Mouse (Mus musculus): ENCODE results near the gene Rfx3.

Rfx3 gene

DNA sequence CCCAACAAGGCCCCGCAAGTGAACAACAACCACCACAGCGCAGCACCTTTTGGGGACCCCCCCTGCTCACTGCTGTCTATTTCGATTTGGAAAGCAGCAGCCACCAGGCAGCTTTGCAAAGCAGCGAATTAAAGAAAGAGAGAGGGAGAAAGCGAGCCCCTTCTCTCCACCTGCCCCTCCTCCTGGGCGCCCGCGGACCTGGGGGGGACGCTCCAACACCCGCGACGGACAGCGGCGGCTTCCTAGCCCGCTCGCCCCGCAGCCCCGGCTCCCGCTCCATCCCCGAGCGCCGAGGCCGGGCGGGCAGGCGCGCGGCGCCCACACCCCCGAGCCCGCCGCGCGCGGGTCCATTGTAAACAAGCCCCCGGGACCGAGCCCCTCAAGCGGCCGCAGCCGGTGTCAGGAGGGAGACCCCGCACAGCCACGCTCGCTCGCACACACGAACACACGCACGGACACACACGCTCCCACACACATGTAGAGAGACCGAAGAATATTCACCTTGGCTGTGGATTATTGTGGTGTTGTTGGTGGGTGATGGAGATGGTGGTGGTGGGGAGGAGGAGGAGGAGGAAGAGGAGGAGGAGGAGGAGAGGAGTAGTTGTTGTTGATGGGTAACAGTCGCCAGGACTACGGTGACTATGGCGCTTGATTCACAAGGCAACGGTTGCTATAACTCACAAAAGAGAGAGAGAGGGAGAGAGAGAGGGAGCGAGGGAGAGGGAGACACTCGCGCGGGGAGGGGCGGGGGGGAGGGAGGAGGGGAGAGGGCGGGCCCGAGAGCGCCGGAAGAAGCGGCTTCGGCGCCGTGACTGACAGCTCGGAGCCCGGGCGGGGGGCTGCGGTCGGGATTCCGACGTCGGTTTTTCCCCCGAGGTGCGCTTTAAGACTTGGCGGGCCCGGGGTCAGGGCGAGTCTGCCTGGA, at the start of gene Rfx3:
Gene Rfx3 (minus strand): TSS at position 696 of the 925 bp plus-strand sequence.
- no peak for DNase-seq (ENCODE audit: extremely low read depth, low read depth, low spot score)

DNA sequence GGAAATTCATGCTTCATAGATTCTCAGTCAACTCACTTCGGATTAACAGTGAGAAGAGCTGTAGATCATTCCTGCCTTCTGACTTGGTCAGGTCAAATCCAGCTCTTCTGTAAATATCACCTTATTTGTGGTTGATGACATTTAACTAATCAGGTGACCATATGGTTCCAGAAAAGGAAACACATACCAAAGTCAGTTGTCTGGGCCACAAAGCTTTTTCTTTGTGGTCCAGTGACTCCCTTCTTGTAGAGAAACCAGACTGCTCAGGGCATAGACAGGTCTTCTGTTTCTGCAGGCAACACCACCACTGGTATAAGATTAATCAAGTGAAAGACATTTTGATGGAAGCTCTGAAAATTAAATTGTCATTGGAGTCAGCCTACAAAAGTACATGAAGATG, 41.1 kb upstream of the Rfx3 start:
- DNase-seq (ENCODE audit: extremely low read depth, low read depth, low spot score) = no peak

DNA sequence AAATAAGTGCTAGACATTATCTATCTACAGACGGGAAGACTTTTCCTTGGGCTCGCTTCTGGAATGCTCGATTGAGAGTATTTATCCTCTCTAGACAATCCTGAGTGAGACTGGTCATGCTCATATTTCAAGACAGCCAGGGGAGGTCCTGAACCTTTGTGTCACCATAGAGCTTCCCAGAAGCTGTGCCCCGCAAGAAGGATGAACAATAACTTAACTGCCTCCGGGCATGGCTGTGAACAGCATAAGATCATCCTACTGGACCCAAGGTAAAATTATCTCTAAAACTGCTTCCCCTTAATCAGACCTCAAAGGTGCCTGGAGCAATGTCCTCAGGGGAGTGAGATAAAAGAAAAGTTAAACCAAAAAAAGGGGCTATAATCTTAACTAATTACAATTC, 40.6 kb upstream of the Rfx3 start:
- no peak for DNase-seq (ENCODE audit: extremely low read depth, low read depth, low spot score)

DNA sequence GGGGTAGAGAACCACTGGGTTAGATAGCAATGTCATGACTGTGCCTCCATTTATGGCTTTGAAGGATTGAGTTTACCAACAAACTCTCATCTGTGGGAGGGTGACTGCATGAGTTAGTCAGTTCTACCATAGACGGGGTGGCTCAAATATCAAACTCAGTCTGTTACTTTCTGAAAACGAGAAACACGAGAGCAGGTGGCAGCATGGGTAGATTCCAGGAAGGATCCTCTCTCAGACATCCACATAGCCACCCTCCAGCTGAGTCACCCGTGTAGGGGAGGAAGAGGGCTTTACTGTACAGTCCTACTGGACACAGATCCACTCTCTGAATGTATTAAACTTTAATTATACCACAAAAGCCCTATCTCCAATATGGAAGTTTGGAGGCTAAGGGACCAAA, 38.3 kb upstream of the Rfx3 start:
- DNase-seq (ENCODE audit: extremely low read depth, low read depth, low spot score) = no peak

DNA sequence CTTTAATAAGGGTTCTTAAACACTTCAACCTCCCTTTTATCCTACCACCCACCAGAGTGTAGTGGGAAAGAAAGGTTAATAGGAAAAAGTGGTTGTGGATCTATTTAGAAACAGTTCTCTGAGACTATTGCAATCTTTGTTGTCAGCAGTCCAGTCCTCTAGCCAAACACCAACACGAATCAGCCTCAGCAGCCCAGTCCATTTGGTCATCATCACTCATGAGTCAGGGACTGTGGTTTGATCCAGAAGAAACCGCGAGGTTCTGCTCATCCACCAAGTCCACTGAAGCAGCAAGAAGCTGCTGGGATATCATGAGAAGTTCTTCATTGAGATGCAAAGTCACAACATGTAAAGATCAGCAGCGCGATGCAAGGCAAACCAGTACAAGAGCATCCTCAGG, 35.8 kb upstream of the Rfx3 start:
- no peak for DNase-seq (ENCODE audit: extremely low read depth, low read depth, low spot score)

DNA sequence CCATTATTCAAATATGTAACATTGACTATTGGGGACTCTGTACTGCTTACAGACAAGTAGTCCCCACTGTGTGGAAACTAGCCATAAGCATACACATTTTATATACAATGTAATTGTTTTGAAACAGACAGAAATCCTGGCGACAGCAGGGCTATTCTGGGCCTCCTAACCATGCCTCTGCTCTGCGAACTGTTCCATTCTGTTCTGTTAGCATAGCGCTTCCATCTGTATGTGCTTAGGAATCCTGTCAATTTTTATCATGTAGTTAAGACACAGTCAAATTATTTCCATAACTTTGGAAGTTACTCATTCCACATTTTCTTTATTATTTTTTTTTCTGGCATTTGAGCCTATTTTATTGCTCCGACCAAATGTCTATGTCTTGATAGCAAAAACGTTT, 34.0 kb upstream of the Rfx3 start:
- no peak for DNase-seq (ENCODE audit: extremely low read depth, low read depth, low spot score)

DNA sequence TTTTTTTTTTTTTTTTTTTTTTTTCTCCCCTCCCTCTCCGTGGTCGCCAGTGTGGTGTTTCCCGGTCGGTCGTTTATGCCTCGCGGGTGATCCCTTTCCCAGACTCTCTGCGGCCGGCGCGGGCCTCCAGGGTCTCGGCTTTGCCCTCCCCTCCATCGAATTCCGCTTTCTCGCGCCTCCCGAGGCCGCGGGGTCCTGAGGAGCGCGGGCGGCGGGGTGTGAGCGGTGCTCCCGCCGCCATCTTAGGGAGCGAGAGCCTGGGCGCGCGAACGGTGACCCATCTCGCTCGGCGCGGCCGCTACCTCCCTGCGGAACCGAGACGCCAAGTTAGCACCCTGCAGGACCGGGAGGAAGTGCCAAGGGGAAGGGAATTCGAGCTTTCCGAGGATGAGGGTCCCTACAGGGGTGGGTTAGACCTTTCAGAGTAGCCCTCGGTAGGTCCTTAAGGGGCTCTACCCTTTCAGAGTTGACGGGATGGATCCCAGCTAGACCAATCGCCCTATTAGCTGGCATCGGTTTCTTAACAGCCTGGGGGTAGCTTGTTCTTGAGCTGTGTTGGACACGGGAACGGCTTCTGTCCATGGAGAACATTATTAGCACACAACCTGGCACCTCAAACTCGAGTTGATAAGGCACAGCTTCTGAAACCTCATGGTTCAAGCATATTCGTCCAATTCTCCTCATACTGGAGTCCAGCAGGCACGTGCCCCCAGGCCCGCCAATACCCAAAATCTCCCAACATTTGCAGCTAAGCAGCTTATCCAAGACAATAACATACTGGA, 943 bp upstream of the Rfx3 start:
- DNase-seq (ENCODE audit: extremely low read depth, low read depth, low spot score) = no peak

DNA sequence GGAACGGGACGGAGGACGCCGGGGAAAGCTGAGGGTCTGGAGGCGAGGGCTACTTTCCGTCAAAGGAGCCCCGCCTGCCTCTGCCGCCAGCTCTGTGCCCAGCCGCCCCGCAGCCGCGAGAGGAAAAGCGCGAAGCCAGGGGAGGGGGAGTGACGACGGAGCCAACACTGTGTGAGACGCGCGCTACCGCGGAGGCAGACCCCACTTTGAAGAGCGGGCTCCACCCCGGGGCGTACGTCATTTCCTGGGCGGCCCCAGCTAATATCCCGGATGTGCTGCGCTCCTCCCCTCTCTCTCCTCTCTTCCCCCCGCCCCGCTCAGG, 391 bp upstream of the Rfx3 start:
- DNase-seq (ENCODE audit: extremely low read depth, low read depth, low spot score) = no peak

DNA sequence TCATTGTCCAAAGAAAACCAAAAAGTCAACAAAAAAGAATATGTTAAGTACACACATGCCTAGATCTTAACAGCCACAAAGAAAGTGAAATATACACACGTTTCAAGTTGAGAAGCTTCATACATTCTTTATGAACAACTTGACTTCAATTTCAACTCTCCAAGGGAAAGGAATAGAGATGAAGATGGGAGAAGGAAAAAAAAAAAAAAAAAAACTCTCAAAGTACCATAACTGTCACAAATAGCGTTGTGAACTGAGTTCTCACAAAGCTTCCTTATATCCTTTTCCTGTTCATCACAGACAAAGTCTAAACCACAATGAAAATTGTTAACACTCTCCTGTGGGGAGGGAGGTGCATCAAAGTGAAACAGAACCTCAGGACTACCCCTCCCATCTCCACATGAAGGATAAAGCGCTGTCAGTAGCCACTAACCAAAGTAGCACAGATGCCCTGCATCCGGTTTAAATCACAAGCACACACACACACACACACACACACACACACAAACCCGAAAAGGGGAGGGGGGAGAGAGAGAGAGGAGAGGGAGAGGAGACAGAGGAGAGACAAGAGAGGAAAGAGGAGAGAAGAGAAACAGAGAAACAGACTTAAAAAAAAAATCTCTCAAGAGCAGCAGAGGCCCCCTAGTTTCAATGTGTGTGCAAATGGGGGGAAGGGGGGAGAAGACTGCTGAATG, 1.2 kb downstream of the Rfx3 start:
- no peak for DNase-seq (ENCODE audit: extremely low read depth, low read depth, low spot score)

DNA sequence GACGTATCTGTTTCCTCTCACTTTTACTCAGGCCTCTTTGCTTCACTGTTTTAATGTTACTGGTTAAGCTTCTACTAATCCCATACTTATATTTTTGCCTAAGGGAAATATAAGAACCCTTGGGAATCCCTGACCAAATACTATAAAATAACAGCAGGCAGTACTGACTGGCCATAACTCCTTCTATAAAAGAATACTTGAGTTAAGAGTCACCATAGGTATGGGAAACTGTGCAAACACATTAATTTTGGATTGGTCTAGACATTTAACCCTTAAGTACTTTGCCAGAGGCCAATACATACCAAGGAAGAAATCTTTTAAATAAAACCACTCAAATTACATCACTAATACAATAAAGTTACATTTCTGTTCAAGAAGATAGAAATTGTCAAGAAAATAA, 6.8 kb downstream of the Rfx3 start:
- no peak for DNase-seq (ENCODE audit: extremely low read depth, low read depth, low spot score)

DNA sequence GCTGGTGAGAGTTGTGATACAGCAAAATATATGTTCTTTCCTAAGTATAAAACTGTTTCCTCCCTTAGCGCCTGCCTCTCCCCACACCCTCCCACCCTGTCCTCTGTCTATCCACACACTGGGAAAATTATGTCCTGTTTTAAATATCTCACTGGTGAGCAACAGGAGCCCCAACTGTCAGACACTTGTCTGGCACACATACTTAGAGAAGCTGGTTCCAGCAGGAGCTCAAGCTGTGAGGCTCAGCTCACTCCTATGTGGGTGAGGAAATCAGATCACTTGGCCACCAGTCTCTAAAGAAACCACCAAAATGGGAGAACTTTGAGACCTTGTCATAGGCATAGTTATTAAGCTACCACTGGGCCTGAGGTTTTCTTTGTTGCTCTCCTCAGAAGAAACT, 7.5 kb downstream of the Rfx3 start:
- DNase-seq (ENCODE audit: extremely low read depth, low read depth, low spot score) = no peak

DNA sequence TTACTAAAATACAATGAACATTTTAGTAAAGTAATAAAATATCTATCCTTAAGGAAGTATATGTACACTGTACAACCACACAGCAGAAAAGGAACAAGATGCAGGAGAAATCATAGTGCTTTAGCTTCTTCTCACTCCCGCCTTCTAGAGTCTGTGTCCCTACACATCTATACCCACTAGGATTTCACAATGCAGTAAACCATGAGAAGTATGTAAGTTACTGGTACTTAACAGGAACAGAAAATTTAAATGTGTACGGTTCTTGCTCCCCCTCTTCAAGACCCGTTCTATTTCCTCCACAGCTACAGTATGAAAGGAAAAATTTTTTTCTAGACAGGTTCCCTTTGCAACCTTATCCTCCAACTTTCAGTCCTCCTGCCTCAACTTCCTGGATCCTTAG, 8.3 kb downstream of the Rfx3 start:
- no peak for DNase-seq (ENCODE audit: extremely low read depth, low read depth, low spot score)

DNA sequence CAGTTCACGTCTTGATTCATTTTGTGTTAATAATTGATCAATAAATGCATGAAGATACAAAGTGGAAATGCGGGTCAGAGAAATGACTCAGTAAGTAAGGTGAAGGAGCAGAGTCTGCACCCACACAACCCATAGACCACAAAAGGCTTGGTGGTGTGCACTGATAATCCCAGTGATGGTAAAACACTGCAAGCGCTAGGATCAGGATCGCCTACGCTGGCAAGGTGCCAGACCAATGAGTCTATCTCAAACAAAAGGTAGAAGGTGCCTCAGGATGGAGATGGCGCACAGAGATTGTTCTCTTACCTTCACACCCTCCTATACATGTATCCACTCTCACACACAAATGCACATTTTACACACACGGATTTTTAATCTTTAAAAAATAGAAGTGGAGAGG, 18.2 kb downstream of the Rfx3 start:
- no peak for DNase-seq (ENCODE audit: extremely low read depth, low read depth, low spot score)

DNA sequence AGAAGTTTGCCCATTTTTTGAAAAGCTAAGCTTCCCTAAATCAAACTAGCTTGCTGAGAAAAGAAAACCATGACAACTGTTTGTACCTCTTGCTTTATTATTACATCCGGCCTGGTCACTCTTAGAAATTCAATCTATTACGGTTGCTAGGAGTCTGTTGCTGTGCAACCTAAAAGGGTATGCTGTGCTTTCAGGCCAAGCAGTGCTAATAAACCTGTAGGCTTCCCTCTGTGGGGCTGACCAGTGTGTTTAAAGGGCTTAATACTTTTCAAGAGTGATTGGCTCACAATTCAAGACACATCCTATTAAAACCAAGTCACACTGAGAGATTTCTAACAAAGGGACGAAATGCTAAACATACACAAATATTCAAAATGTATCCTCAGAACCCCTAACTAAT, 22.2 kb downstream of the Rfx3 start:
- no peak for DNase-seq (ENCODE audit: extremely low read depth, low read depth, low spot score)

DNA sequence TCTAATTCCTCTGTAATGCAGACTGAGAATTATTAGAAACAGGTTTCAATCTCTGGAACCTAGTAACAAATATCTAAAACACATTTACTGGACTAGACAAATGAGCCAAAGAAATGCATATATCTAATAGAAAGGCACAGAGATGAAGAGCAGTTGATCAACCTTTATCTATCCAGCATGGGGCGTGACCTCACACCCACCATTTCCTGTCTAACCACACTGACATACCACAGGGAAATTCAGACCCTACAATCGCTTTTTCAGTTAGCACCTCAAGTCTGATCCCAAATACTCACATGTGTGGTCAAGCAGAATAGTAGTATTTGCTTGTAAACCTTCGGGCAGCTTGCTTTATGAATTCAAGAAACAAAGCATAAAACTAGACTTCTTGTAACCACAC, 43.4 kb downstream of the Rfx3 start:
- DNase-seq (ENCODE audit: extremely low read depth, low read depth, low spot score) = no peak

DNA sequence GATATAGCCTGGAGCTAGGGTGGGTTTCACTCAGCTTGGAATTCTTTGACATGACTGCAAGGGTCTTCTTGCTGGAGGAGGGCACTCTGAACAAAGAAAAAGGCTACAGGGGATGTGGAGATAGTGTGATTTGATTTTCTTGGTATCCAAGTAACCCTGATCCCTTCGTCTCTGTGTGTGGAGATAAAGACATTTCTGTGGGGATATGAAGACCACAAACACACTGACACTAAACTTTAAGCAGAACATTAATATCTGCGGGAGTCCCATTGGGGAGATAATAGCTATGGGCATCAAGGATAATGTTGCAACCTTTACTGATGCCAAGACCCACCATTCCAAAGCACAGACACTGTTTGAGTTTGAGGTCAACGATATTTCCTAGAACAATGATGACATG, 49.7 kb downstream of the Rfx3 start:
- DNase-seq (ENCODE audit: extremely low read depth, low read depth, low spot score) = no peak

DNA sequence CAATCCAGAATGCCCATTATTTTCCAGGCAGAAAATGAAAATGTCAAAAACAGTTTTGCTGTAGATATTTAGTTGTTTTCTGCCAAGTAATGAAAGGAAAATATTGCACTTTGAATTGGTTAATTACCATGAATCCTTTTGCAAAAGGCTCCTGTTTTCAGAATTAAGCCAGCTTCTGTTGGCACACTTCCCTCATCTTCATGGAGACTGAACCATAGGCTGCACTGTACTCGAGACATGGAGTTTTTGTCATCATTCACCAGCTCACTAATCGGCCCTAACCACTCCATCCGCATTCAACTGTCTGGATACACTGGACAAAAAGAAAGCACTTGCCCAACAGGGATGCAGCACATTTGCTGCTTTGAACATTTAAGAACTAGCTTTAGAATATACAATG, 75.5 kb downstream of the Rfx3 start:
- DNase-seq (ENCODE audit: extremely low read depth, low read depth, low spot score) = no peak

DNA sequence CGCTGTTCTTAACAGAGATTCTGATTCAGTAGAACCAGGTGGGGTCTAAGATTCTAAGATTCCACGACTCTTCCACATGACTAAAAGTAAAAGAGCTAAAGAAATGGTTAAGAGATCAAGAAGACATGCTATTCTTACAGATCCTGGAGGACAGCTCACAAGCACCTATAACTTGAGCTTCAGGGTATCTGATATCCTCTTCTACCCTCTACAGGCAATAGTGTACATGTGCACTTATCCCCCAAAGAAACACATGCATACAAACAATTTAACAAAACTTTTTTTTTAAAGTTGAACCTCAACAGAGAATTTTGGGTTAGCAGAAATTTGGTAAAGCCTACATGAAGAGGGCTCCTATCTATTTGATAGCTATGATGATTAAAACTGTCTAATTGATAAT, 79.8 kb downstream of the Rfx3 start:
- DNase-seq (ENCODE audit: extremely low read depth, low read depth, low spot score) = no peak

DNA sequence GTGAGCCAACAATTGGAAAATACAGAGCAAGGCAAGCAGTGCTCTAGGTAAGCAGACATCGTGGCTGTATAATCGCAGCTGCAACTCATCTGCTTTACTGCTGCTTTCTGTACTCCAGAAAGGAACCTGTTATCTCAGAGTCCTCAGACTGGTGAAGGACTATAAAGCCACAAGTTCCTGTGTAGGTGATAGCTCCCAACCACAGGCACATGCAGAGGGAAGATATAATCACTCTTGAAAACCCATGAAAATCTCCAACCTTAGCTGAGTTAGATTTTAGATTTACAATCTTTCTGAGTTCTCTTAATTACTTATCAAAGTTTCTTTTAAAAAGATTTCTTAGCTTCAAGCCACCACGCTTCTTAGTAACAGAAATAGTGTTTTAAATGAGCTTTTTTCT, 84.6 kb downstream of the Rfx3 start:
- DNase-seq (ENCODE audit: extremely low read depth, low read depth, low spot score) = no peak

DNA sequence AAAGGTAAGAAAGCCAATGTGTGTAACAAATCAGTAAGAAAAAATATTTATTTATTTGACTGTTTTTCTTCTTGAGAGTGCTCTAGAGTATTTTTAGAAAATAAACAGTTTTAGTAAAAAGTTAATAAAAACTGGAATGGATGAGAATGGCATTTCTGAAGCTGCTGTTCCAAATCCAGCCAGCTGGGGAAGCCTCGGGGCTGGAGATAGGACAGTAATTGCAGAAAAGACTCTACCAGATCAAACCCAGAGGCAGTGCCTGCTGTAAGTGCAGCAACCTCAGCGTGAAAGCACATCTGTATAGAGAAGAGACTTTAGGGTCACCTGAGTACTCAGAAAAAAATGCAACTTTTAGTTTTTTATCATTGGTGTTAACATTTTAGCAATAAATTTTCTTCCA, 91.9 kb downstream of the Rfx3 start:
- no peak for DNase-seq (ENCODE audit: extremely low read depth, low read depth, low spot score)

DNA sequence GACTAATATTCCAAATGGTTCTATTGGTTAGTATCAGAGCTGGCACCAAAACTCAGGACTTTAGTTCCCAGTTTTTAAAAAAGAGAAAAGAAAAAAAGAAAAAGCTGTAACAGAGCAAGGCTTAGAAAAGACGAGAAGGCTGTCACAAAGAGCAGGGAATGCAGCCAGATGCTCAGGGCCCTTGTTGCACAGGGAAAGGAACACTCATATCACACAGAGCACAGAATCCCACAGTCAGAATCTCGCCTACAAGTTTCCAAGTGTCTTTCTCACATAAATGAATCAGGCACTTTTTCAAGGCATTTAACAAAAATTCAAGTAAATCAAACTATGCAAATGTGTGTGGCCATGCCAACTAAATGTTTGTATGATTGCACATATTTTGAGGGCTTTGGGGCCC, 94.5 kb downstream of the Rfx3 start:
- DNase-seq (ENCODE audit: extremely low read depth, low read depth, low spot score) = no peak

DNA sequence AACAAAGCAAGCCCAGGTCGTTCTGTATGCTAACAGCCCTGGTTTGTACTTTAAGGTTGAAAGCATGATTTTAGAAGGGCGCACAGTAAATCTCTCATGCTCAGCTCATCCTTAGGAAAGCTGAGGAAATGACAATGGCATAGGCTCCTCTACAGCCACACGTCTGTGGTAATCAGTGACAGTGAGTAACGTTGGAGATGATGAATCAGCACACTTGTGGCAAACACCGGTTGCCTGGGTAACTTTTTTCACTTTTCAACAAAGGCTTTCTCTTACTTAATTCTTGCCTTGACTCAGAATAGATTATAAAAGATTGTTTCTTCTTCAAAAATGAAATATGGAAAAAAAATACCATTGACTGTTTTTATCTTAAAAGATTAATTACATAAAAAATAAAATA, 104.0 kb downstream of the Rfx3 start:
- no peak for DNase-seq (ENCODE audit: extremely low read depth, low read depth, low spot score)

Data from fat pad, adult 2 months (tissue).